Mouse (Mus musculus) intestine, embryonic 15.5 days (tissue): ENCODE data around the gene Elob. TPM values are rescaled to one million over a fixed set of nuclear protein-coding genes. Genes with fewer than 3 reads are reported as not detected.

ENCODE experiments used
- ATAC-seq: fragments of 200-750 bp; cut with Nextera tagmentation; 2 replicates; pipeline ENCODE4 v1.8.0; 2017; ENCODE audit warnings: moderate TSS enrichment, moderate library complexity
- H3K27ac ChIP-seq: fragments of 300-500 bp; sonication (generic); 2 replicates; pipeline ENCODE4 v1.5.1; 2015; ENCODE audit warnings: mild to moderate bottlenecking, inconsistent platforms
- H3K27me3 ChIP-seq: fragments of 300-500 bp; sonication (generic); replicated peaks from 2 replicates; pipeline ENCODE4 v1.6.1; 2015; ENCODE audit warnings: inconsistent platforms
- H3K36me3 ChIP-seq: fragments of 300-500 bp; sonication (generic); 2 replicates; pipeline ENCODE4 v1.6.1; 2015; ENCODE audit warnings: inconsistent platforms
- H3K4me1 ChIP-seq: fragments of 300-500 bp; sonication (generic); replicated peaks from 2 replicates; pipeline ENCODE4 v1.6.1; 2015; ENCODE audit warnings: inconsistent platforms
- H3K4me2 ChIP-seq: fragments of 300-500 bp; sonication (generic); replicated peaks from 2 replicates; pipeline ENCODE4 v1.6.1; 2015; ENCODE audit warnings: mild to moderate bottlenecking, inconsistent platforms
- H3K4me3 ChIP-seq: fragments of 300-500 bp; sonication (generic); replicated peaks from 2 replicates; pipeline ENCODE4 v1.5.1; 2015; ENCODE audit warnings: inconsistent platforms
- H3K9ac ChIP-seq: fragments of 300-500 bp; sonication (generic); 2 replicates; pipeline ENCODE4 v1.6.1; 2015; ENCODE audit warnings: inconsistent platforms
- H3K9me3 ChIP-seq: fragments of 300-500 bp; sonication (generic); 2 replicates; pipeline ENCODE4 v1.6.1; 2016; ENCODE audit warnings: inconsistent platforms
- WGBS: fragments of 180-500 bp; shearing (Covaris S2); methylation state at CpG from one replicate; pipeline ENCODE4 v1.1.7; 2015; 5-methylcytosine and 5-hydroxymethylcytosine counted together
- polyA plus RNA-seq: library from polyadenylated mRNA; unstranded; fragments of >200 nt; fragmentation: Nextera tagmentation; extraction: Ambion mirVana; gene quantifications from 2 replicates; pipeline ENCODE4 v1.2.1, GENCODE M21; 2015

The Elob gene
- polyA plus RNA-seq, 1 experiment from 2014 or later, result 939 TPM

GRCm38 (mm10) chr17:23795323-23795722 lies 33.6 kb downstream of the Elob start:
- peaks cover 7% of the 10 kb centered on the region; the same call in 1 of the 2 replicates for H3K4me1 ChIP-seq
- no peaks in the 10 kb centered on the region for H3K9me3 ChIP-seq
- no peak overlapping the region for H3K4me3 ChIP-seq
- no peak overlapping the region for H3K4me2 ChIP-seq
- H3K27me3 ChIP-seq, result no peaks in the 10 kb centered on the region
- WGBS, result 88% methylated on average over 8 of the region's 8 CpGs
- no peak overlapping the region for H3K27ac ChIP-seq
- no peaks in the 10 kb centered on the region for H3K36me3 ChIP-seq
- no peak for ATAC-seq
- no peak overlapping the region for H3K9ac ChIP-seq

GRCm38 (mm10) chr17:23791079-23791357 lies 37.9 kb downstream of the Elob start:
- Histone ChIP-seq H3K27me3 (no peaks in the 10 kb centered on the region), H3K36me3 (no peaks in the 10 kb centered on the region), H3K4me1 (peaks cover 16% of the 10 kb centered on the region; the same call in 1 of the 2 replicates), H3K9ac (peak overlapping the region; percentile 79; the same call in 1 of the 2 replicates), H3K27ac (peak overlapping the region; percentile 82), H3K4me3 (peak overlapping the region; percentile 45), H3K4me2 (peak overlapping the region; percentile 89), H3K9me3 (no peaks in the 10 kb centered on the region)
- ATAC-seq, result peak; percentile 21; the same call in 1 of the 2 replicates
- 61% methylated on average over 2 of the region's 2 CpGs for WGBS

- H3K4me1 ChIP-seq, result peaks cover 19% of the 10 kb centered on the region; the same call in 1 of the 2 replicates
- WGBS, result 3% methylated on average over 29 of the region's 29 CpGs
Observed at GRCm38 (mm10) chr17:23790269-23791078, 38.5 kb downstream of the Elob start, which contains the start of gene Srrm2. TSS of gene Srrm2 (plus strand) at chr17:23790532.

GRCm38 (mm10) chr17:23789749-23790268 lies 39.1 kb downstream of the Elob start:
- peak overlapping the region; percentile 45 for H3K4me3 ChIP-seq
- 29% methylated on average over 8 of the region's 8 CpGs for WGBS
- H3K4me2 ChIP-seq, result peak overlapping the region; percentile 89
- ATAC-seq, result no peak
- no peaks in the 10 kb centered on the region for H3K36me3 ChIP-seq
- H3K4me1 ChIP-seq, result peaks cover 21% of the 10 kb centered on the region; the same call in 1 of the 2 replicates
- no peaks in the 10 kb centered on the region for H3K9me3 ChIP-seq
- no peaks in the 10 kb centered on the region for H3K27me3 ChIP-seq
- H3K9ac ChIP-seq, result peak overlapping the region; percentile 79; the same call in 1 of the 2 replicates
- H3K27ac ChIP-seq, result no peak overlapping the region

More at GRCm38 (mm10) chr17:23790269-23791078, 38.5 kb downstream of the Elob start, which contains the start of gene Srrm2:
- peak within 1 kb of the TSS; percentile 89 for H3K4me2 ChIP-seq
- H3K9ac ChIP-seq, result peak within 1 kb of the TSS; percentile 79
- peak; percentile 66 for ATAC-seq
- peak within 1 kb of the TSS; percentile 45 for H3K4me3 ChIP-seq
- H3K27me3 ChIP-seq, result no peaks in the 10 kb centered on the region
- no peaks in the 10 kb centered on the region for H3K36me3 ChIP-seq
- no peaks in the 10 kb centered on the region for H3K9me3 ChIP-seq
- H3K27ac ChIP-seq, result peak within 1 kb of the TSS; percentile 82

GRCm38 (mm10) chr17:23788973-23789372 lies 40.0 kb downstream of the Elob start:
- Histone ChIP-seq H3K9ac (no peak overlapping the region), H3K4me2 (no peak overlapping the region), H3K4me1 (peaks cover 21% of the 10 kb centered on the region; the same call in 1 of the 2 replicates), H3K27me3 (no peaks in the 10 kb centered on the region), H3K36me3 (no peaks in the 10 kb centered on the region), H3K27ac (no peak overlapping the region), H3K9me3 (no peaks in the 10 kb centered on the region), H3K4me3 (no peak overlapping the region)
- no peak for ATAC-seq
- WGBS, result 84% methylated on average over 4 of the region's 4 CpGs

GRCm38 (mm10) chr17:23786510-23786931 lies 42.4 kb downstream of the Elob start:
- WGBS, result 19% methylated on average over 13 of the region's 13 CpGs
- H3K27ac ChIP-seq, result no peak overlapping the region
- 0 out of 2 replicates have a peak overlapping the region, but pooled peaks have one; percentile 47 for H3K9ac ChIP-seq
- no peaks in the 10 kb centered on the region for H3K27me3 ChIP-seq
- peak overlapping the region; percentile 81 for H3K4me2 ChIP-seq
- peaks cover 21% of the 10 kb centered on the region; the same call in 1 of the 2 replicates for H3K4me1 ChIP-seq
- H3K9me3 ChIP-seq, result no peaks in the 10 kb centered on the region
- no peaks in the 10 kb centered on the region for H3K36me3 ChIP-seq
- no peak for ATAC-seq
- H3K4me3 ChIP-seq, result peak overlapping the region; percentile 49

GRCm38 (mm10) chr17:23785561-23786471 lies 43.1 kb downstream of the Elob start, which contains the start of gene Flywch2:
TSS of gene Flywch2 (minus strand) at chr17:23786081.
- no peak within 1 kb of the TSS for H3K27ac ChIP-seq
- no peaks in the 10 kb centered on the region for H3K9me3 ChIP-seq
- peak within 1 kb of the TSS; percentile 81 for H3K4me2 ChIP-seq
- WGBS, result 3% methylated on average over 41 of the region's 43 CpGs
- peak within 1 kb of the TSS; percentile 49 for H3K4me3 ChIP-seq
- no peaks in the 10 kb centered on the region for H3K36me3 ChIP-seq
- peak within 1 kb of the TSS; percentile 47 for H3K9ac ChIP-seq
- ATAC-seq, result peak; percentile 79
- peaks cover 18% of the 10 kb centered on the region; the same call in 1 of the 2 replicates for H3K4me1 ChIP-seq
- H3K27me3 ChIP-seq, result no peaks in the 10 kb centered on the region

- Histone ChIP-seq H3K36me3 (no peaks in the 10 kb centered on the region), H3K4me1 (peaks cover 9% of the 10 kb centered on the region; the same call in 1 of the 2 replicates), H3K27ac (no peak overlapping the region), H3K9ac (no peak overlapping the region), H3K9me3 (no peaks in the 10 kb centered on the region), H3K4me2 (no peak overlapping the region), H3K4me3 (no peak overlapping the region), H3K27me3 (no peaks in the 10 kb centered on the region)
- ATAC-seq, result no peak
Observed at GRCm38 (mm10) chr17:23783352-23783751, 45.6 kb downstream of the Elob start.

- Histone ChIP-seq H3K4me2 (no peak overlapping the region), H3K27ac (no peak overlapping the region), H3K9me3 (no peaks in the 10 kb centered on the region), H3K9ac (no peak overlapping the region), H3K36me3 (no peaks in the 10 kb centered on the region), H3K4me3 (no peak overlapping the region), H3K4me1 (0 out of 2 replicates have a peak, but pooled peaks cover 3% of the 10 kb centered on the region), H3K27me3 (no peaks in the 10 kb centered on the region)
- no peak for ATAC-seq
- WGBS, result 45% methylated on average over 2 of the region's 2 CpGs
Observed at GRCm38 (mm10) chr17:23778447-23778846, 50.5 kb downstream of the Elob start.

GRCm38 (mm10) chr17:23777141-23777540 lies 51.8 kb downstream of the Elob start:
- no peaks in the 10 kb centered on the region for H3K27me3 ChIP-seq
- H3K4me3 ChIP-seq, result no peak overlapping the region
- no peaks in the 10 kb centered on the region for H3K9me3 ChIP-seq
- 0 out of 2 replicates have a peak, but pooled peaks cover 3% of the 10 kb centered on the region for H3K4me1 ChIP-seq
- no peak overlapping the region for H3K27ac ChIP-seq
- H3K9ac ChIP-seq, result no peak overlapping the region
- ATAC-seq, result no peak
- 86% methylated on average over 2 of the region's 2 CpGs for WGBS
- no peaks in the 10 kb centered on the region for H3K36me3 ChIP-seq
- no peak overlapping the region for H3K4me2 ChIP-seq

- H3K4me3 ChIP-seq, result no peak overlapping the region
Observed at GRCm38 (mm10) chr17:23776216-23776615, 52.7 kb downstream of the Elob start.

More at GRCm38 (mm10) chr17:23776216-23776615, 52.7 kb downstream of the Elob start:
- Histone ChIP-seq H3K36me3 (no peaks in the 10 kb centered on the region), H3K4me1 (0 out of 2 replicates have a peak, but pooled peaks cover 3% of the 10 kb centered on the region), H3K27ac (no peak overlapping the region), H3K4me2 (no peak overlapping the region), H3K9ac (no peak overlapping the region), H3K9me3 (no peaks in the 10 kb centered on the region), H3K27me3 (no peaks in the 10 kb centered on the region)
- 78% methylated on average over 10 of the region's 10 CpGs for WGBS
- ATAC-seq, result no peak
